Mouse (Mus musculus) spleen, postnatal 36 days (tissue): ENCODE data around the gene Ywhag.
A peak's percentile ranks its signal among the peaks of the same experiment; 100 is the strongest.

Source experiments
- DNase-seq, 2 experiments: peaks; one replicate each; pipeline ENCODE4 v3.0.0; 2022; ENCODE audit warnings: low spot score in 2 of 2, mixed read lengths in 1 of 2

Gene Ywhag

GRCm38 (mm10) chr5:135934481-135935175, at the start of gene Ywhag:
Gene Ywhag, minus strand, starts transcription at chr5:135934616.
- DNase-seq, result peak; percentile 96 to 98

GRCm38 (mm10) chr5:135982398-135982797, 48.0 kb upstream of the Ywhag start:
- no peak for DNase-seq

- no peak for DNase-seq
These were observed 45.5 kb upstream of the Ywhag start, which contains the start of gene Zp3 for GRCm38 (mm10) chr5:135979904-135980303. Gene Zp3, plus strand, starts transcription at chr5:135980099.

- no peak for DNase-seq
These were observed 45.0 kb upstream of the Ywhag start for GRCm38 (mm10) chr5:135979381-135979780.

- DNase-seq, result no peak
These were observed 41.7 kb upstream of the Ywhag start for GRCm38 (mm10) chr5:135975893-135976668.

- DNase-seq, result no peak
These were observed 39.9 kb upstream of the Ywhag start, which contains the start of gene Ssc4d for GRCm38 (mm10) chr5:135974365-135974764. Gene Ssc4d, minus strand, starts transcription at chr5:135974531.

GRCm38 (mm10) chr5:135971876-135972275, 37.5 kb upstream of the Ywhag start:
- DNase-seq, result no peak

GRCm38 (mm10) chr5:135970247-135970646, 35.8 kb upstream of the Ywhag start:
- no peak for DNase-seq

- peak in 1 of 2 experiments; percentile 56 for DNase-seq
These were observed 34.4 kb upstream of the Ywhag start for GRCm38 (mm10) chr5:135968781-135969180.

- DNase-seq, result no peak
These were observed 32.5 kb upstream of the Ywhag start for GRCm38 (mm10) chr5:135966866-135967265.

- no peak for DNase-seq
These were observed 31.1 kb upstream of the Ywhag start for GRCm38 (mm10) chr5:135965501-135965930.

GRCm38 (mm10) chr5:135963280-135963627, 28.8 kb upstream of the Ywhag start:
- DNase-seq, result no peak

GRCm38 (mm10) chr5:135962492-135963279, 28.3 kb upstream of the Ywhag start:
- peak; percentile 99 to 100 for DNase-seq

GRCm38 (mm10) chr5:135962125-135962491, 27.7 kb upstream of the Ywhag start:
- no peak for DNase-seq

GRCm38 (mm10) chr5:135960909-135961635, 26.7 kb upstream of the Ywhag start:
- DNase-seq, result no peak

GRCm38 (mm10) chr5:135959911-135960310, 25.5 kb upstream of the Ywhag start:
- DNase-seq, result no peak

- no peak for DNase-seq
These were observed 24.0 kb upstream of the Ywhag start for GRCm38 (mm10) chr5:135958367-135958766.

- DNase-seq, result peak; percentile 97 to 98
These were observed 23.0 kb upstream of the Ywhag start for GRCm38 (mm10) chr5:135957207-135957974.

- DNase-seq, result no peak
These were observed 22.1 kb upstream of the Ywhag start for GRCm38 (mm10) chr5:135956300-135957206.

GRCm38 (mm10) chr5:135952830-135953229, 18.4 kb upstream of the Ywhag start:
- no peak for DNase-seq
